Mouse (Mus musculus) mammary gland, adult 2 months (tissue): ENCODE results near the gene Wdr49. TPM values are rescaled to one million over a fixed set of nuclear protein-coding genes. Genes with fewer than 3 reads are reported as not detected.

Source experiments
- polyA plus RNA-seq: library from polyadenylated mRNA; depleted of rRNA; stranded (reverse); fragments of >200 nt; gene quantifications from 2 replicates; pipeline ENCODE4 v1.2.3, GENCODE M21; 2012; ENCODE audit warnings: low replicate concordance; rRNA removed

Wdr49 gene
- 0.04 TPM in 1 of 2 replicates, not detected in the other for polyA plus RNA-seq

GRCm38 (mm10) chr3:75482056-75482455 is at the start of gene Wdr49:
Gene Wdr49 (minus strand): TSS chr3:75482156.

GRCm38 (mm10) chr3:75269978-75270377 is 212.0 kb downstream of the Wdr49 start, which contains the start of gene Serpini2:
Gene Serpini2 (minus strand): TSS chr3:75270078.

Other genes with a start within 250 kb of the Wdr49 start
- not detected in 2 replicates for gene Serpini2, start 212.1 kb downstream of the Wdr49 start, polyA plus RNA-seq
- gene Pdcd10, start 74.7 kb upstream of the Wdr49 start, polyA plus RNA-seq = 1.2 and 7.1 TPM in 2 replicates
- gene Serpini1, start 75.4 kb upstream of the Wdr49 start, polyA plus RNA-seq = 0.30 and 0.40 TPM in 2 replicates